Mouse (Mus musculus) limb, embryonic 10.5 days (tissue): Measurements from ENCODE around the gene Myof. TPM values are rescaled to one million over a fixed set of nuclear protein-coding genes. Genes with fewer than 3 reads are reported as not detected.

Experiments
- DNase-seq: peaks from one replicate; pipeline ENCODE4 v3.0.0-alpha.2; 2017; ENCODE audit warnings: low spot score
- H3K27ac ChIP-seq: fragments of 300-500 bp; sonication (generic); 2 replicates; pipeline ENCODE4 v1.5.1; 2016; ENCODE audit warnings: mild to moderate bottlenecking
- H3K27me3 ChIP-seq: fragments of 300-500 bp; sonication (generic); 2 replicates; pipeline ENCODE4 v1.6.1; 2016; ENCODE audit warnings: low read depth, mild to moderate bottlenecking; ENCODE audit not compliant: poor library complexity, severe bottlenecking
- H3K36me3 ChIP-seq: fragments of 300-500 bp; sonication (generic); 2 replicates; pipeline ENCODE4 v1.6.1; 2016; ENCODE audit warnings: mild to moderate bottlenecking, moderate library complexity
- H3K4me1 ChIP-seq: fragments of 300-500 bp; sonication (generic); 2 replicates; pipeline ENCODE4 v1.6.1; 2016
- H3K4me3 ChIP-seq: fragments of 300-500 bp; sonication (generic); 2 replicates; pipeline ENCODE4 v1.5.1; 2016; ENCODE audit warnings: mild to moderate bottlenecking, moderate library complexity
- H3K9me3 ChIP-seq: fragments of 300-500 bp; sonication (generic); replicated peaks from 2 replicates; pipeline ENCODE4 v1.6.1; 2016; ENCODE audit warnings: mild to moderate bottlenecking
- WGBS: fragments of 180-500 bp; shearing (Covaris S2); methylation state at CpG from one replicate; pipeline ENCODE4 v1.1.7; 2016; 5-methylcytosine and 5-hydroxymethylcytosine counted together
- polyA plus RNA-seq: library from polyadenylated mRNA; unstranded; fragments of >200 nt; fragmentation: Nextera tagmentation; extraction: Ambion mirVana; gene quantifications from 2 replicates; pipeline ENCODE4 v1.2.1, GENCODE M21; 2016

Myof gene
- polyA plus RNA-seq, 1 experiment from 2014 or later: 1.8 TPM

GRCm38 (mm10) chr19:37988156-37988555, 55.2 kb downstream of the Myof start:
- H3K9me3 ChIP-seq: no peaks in the 10 kb centered on the region
- DNase-seq: no peak
- H3K4me3 ChIP-seq: no peak overlapping the region
- no peaks in the 10 kb centered on the region for H3K4me1 ChIP-seq
- H3K27ac ChIP-seq: no peak overlapping the region
- WGBS: 81% methylated on average over 4 of the region's 4 CpGs
- no peaks in the 10 kb centered on the region for H3K36me3 ChIP-seq
- no peaks in the 10 kb centered on the region for H3K27me3 ChIP-seq

GRCm38 (mm10) chr19:37985730-37986129, 57.6 kb downstream of the Myof start:
- Histone ChIP-seq H3K27me3 (no peaks in the 10 kb centered on the region), H3K4me1 (no peaks in the 10 kb centered on the region), H3K9me3 (no peaks in the 10 kb centered on the region), H3K36me3 (no peaks in the 10 kb centered on the region), H3K27ac (no peak overlapping the region), H3K4me3 (no peak overlapping the region)
- 82% methylated on average over 16 of the region's 16 CpGs for WGBS
- DNase-seq: no peak

GRCm38 (mm10) chr19:37975951-37976350, 67.4 kb downstream of the Myof start:
- Histone ChIP-seq H3K9me3 (no peaks in the 10 kb centered on the region), H3K27me3 (no peaks in the 10 kb centered on the region), H3K27ac (no peak overlapping the region), H3K36me3 (no peaks in the 10 kb centered on the region), H3K4me1 (0 out of 2 replicates have a peak, but pooled peaks cover 6% of the 10 kb centered on the region), H3K4me3 (no peak overlapping the region)
- DNase-seq: no peak
- WGBS: 88% methylated on average over 5 of the region's 5 CpGs

- H3K4me3 ChIP-seq: no peak overlapping the region
- H3K4me1 ChIP-seq: 0 out of 2 replicates have a peak, but pooled peaks cover 4% of the 10 kb centered on the region
- H3K36me3 ChIP-seq: no peaks in the 10 kb centered on the region
- H3K9me3 ChIP-seq: no peaks in the 10 kb centered on the region
- DNase-seq: no peak
- no peak overlapping the region for H3K27ac ChIP-seq
- no peaks in the 10 kb centered on the region for H3K27me3 ChIP-seq
- whole genome bisulfite sequencing: 87% methylated on average over 4 of the region's 4 CpGs
Measured at GRCm38 (mm10) chr19:37970571-37970970, 72.8 kb downstream of the Myof start.

- H3K27ac ChIP-seq: no peak overlapping the region
- no peaks in the 10 kb centered on the region for H3K9me3 ChIP-seq
- 78% methylated on average over 5 of the region's 5 CpGs for WGBS
- no peaks in the 10 kb centered on the region for H3K36me3 ChIP-seq
- H3K4me3 ChIP-seq: no peak overlapping the region
- no peak for DNase-seq
- H3K27me3 ChIP-seq: no peaks in the 10 kb centered on the region
- no peaks in the 10 kb centered on the region for H3K4me1 ChIP-seq
Measured at GRCm38 (mm10) chr19:37970004-37970403, 73.4 kb downstream of the Myof start.

- Histone ChIP-seq H3K4me1 (no peaks in the 10 kb centered on the region), H3K4me3 (no peak overlapping the region), H3K27ac (no peak overlapping the region), H3K9me3 (no peaks in the 10 kb centered on the region), H3K36me3 (no peaks in the 10 kb centered on the region), H3K27me3 (no peaks in the 10 kb centered on the region)
- DNase-seq: no peak
- 84% methylated on average over 4 of the region's 4 CpGs for WGBS
Measured at GRCm38 (mm10) chr19:37965828-37966227, 77.5 kb downstream of the Myof start.

- 92% methylated on average over 5 of the region's 5 CpGs for WGBS
- DNase-seq: no peak
- H3K27ac ChIP-seq: no peak overlapping the region
- H3K4me1 ChIP-seq: no peaks in the 10 kb centered on the region
- no peak overlapping the region for H3K4me3 ChIP-seq
- H3K27me3 ChIP-seq: no peaks in the 10 kb centered on the region
- H3K9me3 ChIP-seq: no peaks in the 10 kb centered on the region
- H3K36me3 ChIP-seq: no peaks in the 10 kb centered on the region
Measured at GRCm38 (mm10) chr19:37963421-37963820, 80.0 kb downstream of the Myof start.

- no peak overlapping the region for H3K4me3 ChIP-seq
- H3K9me3 ChIP-seq: no peaks in the 10 kb centered on the region
- DNase-seq: no peak
- no peaks in the 10 kb centered on the region for H3K27me3 ChIP-seq
- H3K4me1 ChIP-seq: no peaks in the 10 kb centered on the region
- H3K27ac ChIP-seq: no peak overlapping the region
- H3K36me3 ChIP-seq: no peaks in the 10 kb centered on the region
- WGBS: 96% methylated on average over 9 of the region's 9 CpGs
Measured at GRCm38 (mm10) chr19:37960791-37961190, 82.6 kb downstream of the Myof start.

GRCm38 (mm10) chr19:37959543-37960215, 83.7 kb downstream of the Myof start:
- Histone ChIP-seq H3K36me3 (no peaks in the 10 kb centered on the region), H3K9me3 (no peaks in the 10 kb centered on the region), H3K27ac (no peak overlapping the region), H3K4me3 (no peak overlapping the region), H3K27me3 (no peaks in the 10 kb centered on the region), H3K4me1 (no peaks in the 10 kb centered on the region)
- no peak for DNase-seq
- WGBS: 86% methylated on average over 10 of the region's 10 CpGs

- no peak overlapping the region for H3K4me3 ChIP-seq
- no peaks in the 10 kb centered on the region for H3K9me3 ChIP-seq
- no peaks in the 10 kb centered on the region for H3K27me3 ChIP-seq
- DNase-seq: no peak
- no peaks in the 10 kb centered on the region for H3K4me1 ChIP-seq
- H3K27ac ChIP-seq: no peak overlapping the region
- no peaks in the 10 kb centered on the region for H3K36me3 ChIP-seq
- 74% methylated on average over 6 of the region's 6 CpGs for WGBS
Measured at GRCm38 (mm10) chr19:37959076-37959475, 84.3 kb downstream of the Myof start.

GRCm38 (mm10) chr19:37957256-37957655, 86.1 kb downstream of the Myof start:
- WGBS: 83% methylated on average over 7 of the region's 7 CpGs
- Histone ChIP-seq H3K27me3 (no peaks in the 10 kb centered on the region), H3K27ac (no peak overlapping the region), H3K9me3 (no peaks in the 10 kb centered on the region), H3K4me3 (no peak overlapping the region), H3K4me1 (no peaks in the 10 kb centered on the region), H3K36me3 (no peaks in the 10 kb centered on the region)
- DNase-seq: no peak

GRCm38 (mm10) chr19:37956006-37956405, 87.4 kb downstream of the Myof start:
- WGBS: 90% methylated on average over 3 of the region's 3 CpGs
- H3K36me3 ChIP-seq: no peaks in the 10 kb centered on the region
- no peak overlapping the region for H3K27ac ChIP-seq
- no peak overlapping the region for H3K4me3 ChIP-seq
- no peaks in the 10 kb centered on the region for H3K9me3 ChIP-seq
- DNase-seq: no peak
- H3K4me1 ChIP-seq: no peaks in the 10 kb centered on the region
- no peaks in the 10 kb centered on the region for H3K27me3 ChIP-seq

- H3K9me3 ChIP-seq: no peaks in the 10 kb centered on the region
- no peaks in the 10 kb centered on the region for H3K27me3 ChIP-seq
- DNase-seq: peak; percentile 73
- 40% methylated on average over 7 of the region's 7 CpGs for WGBS
- H3K4me3 ChIP-seq: no peak overlapping the region
- H3K4me1 ChIP-seq: no peaks in the 10 kb centered on the region
- no peak overlapping the region for H3K27ac ChIP-seq
- H3K36me3 ChIP-seq: no peaks in the 10 kb centered on the region
Measured at GRCm38 (mm10) chr19:37955425-37956001, 87.9 kb downstream of the Myof start.

- Histone ChIP-seq H3K4me1 (no peaks in the 10 kb centered on the region), H3K4me3 (no peak overlapping the region), H3K36me3 (no peaks in the 10 kb centered on the region), H3K27ac (no peak overlapping the region), H3K27me3 (no peaks in the 10 kb centered on the region), H3K9me3 (no peaks in the 10 kb centered on the region)
- no peak for DNase-seq
- WGBS: 82% methylated on average over 5 of the region's 5 CpGs
Measured at GRCm38 (mm10) chr19:37954772-37955171, 88.6 kb downstream of the Myof start.
